Mouse (Mus musculus) gastrocnemius, adult 18-20 months (tissue): ENCODE data around the gene Bmp8a. TPM values are rescaled to one million over a fixed set of nuclear protein-coding genes. Genes with fewer than 3 reads are reported as not detected.
"Not testable (repeated sequence)": the region's sequence is repeated elsewhere in the genome, so short reads cannot be mapped to it uniquely, and the experiment has no call there.

Experiments used
- DNase-seq: peaks from one replicate; pipeline ENCODE4 v3.0.0; 2021; ENCODE audit warnings: low spot score
- long read RNA-seq, 2 experiments: library from polyadenylated mRNA; stranded (forward); transcript quantifications; one replicate each; pipeline ENCODE4 v2.0.0; 2021
- total RNA-seq, 2 experiments: library from RNA; stranded (reverse); gene quantifications; 2 replicates each; pipeline ENCODE4 v1.2.3; 2021

The Bmp8a gene
- total RNA-seq, result under 1 TPM; 0.50 to 0.78 TPM
- long read RNA-seq, experiment 1, partial matches to known transcripts, result 1 of 4 reads
- long read RNA-seq, experiment 1, other reads (novel, unspliced or antisense), result 2 of 4 reads
- long read RNA-seq, experiment 2, partial matches to known transcripts, result 0 of 1 reads
- long read RNA-seq, experiment 2, other reads (novel, unspliced or antisense), result 0 of 1 reads

GRCm38 (mm10) chr4:123342642-123343470 is at the start of gene Bmp8a:
TSS of gene Bmp8a (minus strand) at chr4:123343252.
- peak; percentile 58 for DNase-seq

- DNase-seq, result peak; percentile 15
Observed at GRCm38 (mm10) chr4:123392187-123392586, 49.1 kb upstream of the Bmp8a start.

- no peak for DNase-seq
Observed at GRCm38 (mm10) chr4:123385028-123385427, 42.0 kb upstream of the Bmp8a start.

GRCm38 (mm10) chr4:123383173-123383572 is 40.1 kb upstream of the Bmp8a start:
- DNase-seq, result no peak

- no peak for DNase-seq
Observed at GRCm38 (mm10) chr4:123382051-123382450, 39.0 kb upstream of the Bmp8a start.

GRCm38 (mm10) chr4:123381598-123381997 is 38.5 kb upstream of the Bmp8a start:
- DNase-seq, result no peak

- DNase-seq, result no peak
Observed at GRCm38 (mm10) chr4:123376031-123376430, 33.0 kb upstream of the Bmp8a start.

- no peak for DNase-seq
Observed at GRCm38 (mm10) chr4:123374316-123375008, 31.4 kb upstream of the Bmp8a start.

GRCm38 (mm10) chr4:123363555-123363954 is 20.5 kb upstream of the Bmp8a start:
- DNase-seq, result no peak

- DNase-seq, result no peak
Observed at GRCm38 (mm10) chr4:123360771-123361170, 17.7 kb upstream of the Bmp8a start.

- no peak for DNase-seq
Observed at GRCm38 (mm10) chr4:123358613-123359012, 15.6 kb upstream of the Bmp8a start.

- no peak for DNase-seq
Observed at GRCm38 (mm10) chr4:123355941-123356340, 12.9 kb upstream of the Bmp8a start.

GRCm38 (mm10) chr4:123353271-123353877 is 10.3 kb upstream of the Bmp8a start:
- no peak for DNase-seq

GRCm38 (mm10) chr4:123343471-123343789 is 378 bp upstream of the Bmp8a start:
- no peak for DNase-seq

GRCm38 (mm10) chr4:123342091-123342641 is 886 bp downstream of the Bmp8a start:
- no peak for DNase-seq

GRCm38 (mm10) chr4:123340232-123340631 is 2.8 kb downstream of the Bmp8a start:
- peak; percentile 13 for DNase-seq

GRCm38 (mm10) chr4:123337693-123338092 is 5.4 kb downstream of the Bmp8a start:
- DNase-seq, result no peak

GRCm38 (mm10) chr4:123335796-123336585 is 7.1 kb downstream of the Bmp8a start:
- no peak for DNase-seq

GRCm38 (mm10) chr4:123335244-123335643 is 7.8 kb downstream of the Bmp8a start:
- not testable (repeated sequence) for DNase-seq

- DNase-seq, result no peak
Observed at GRCm38 (mm10) chr4:123334177-123334576, 8.9 kb downstream of the Bmp8a start.

- no peak for DNase-seq
Observed at GRCm38 (mm10) chr4:123333151-123333550, 9.9 kb downstream of the Bmp8a start.
